Mouse (Mus musculus) intestine, postnatal 0 days (tissue): ENCODE data around the gene Gcnt7. TPM values are rescaled to one million over a fixed set of nuclear protein-coding genes. Genes with fewer than 3 reads are reported as not detected.

ENCODE experiments used
- ATAC-seq: fragments of 200-750 bp; cut with Nextera tagmentation; 2 replicates; pipeline ENCODE4 v1.8.0; 2017; ENCODE audit warnings: mild to moderate bottlenecking, moderate TSS enrichment, moderate library complexity
- H3K27ac ChIP-seq: fragments of 300-500 bp; sonication (generic); 2 replicates; pipeline ENCODE4 v1.5.1; 2014; ENCODE audit warnings: mild to moderate bottlenecking, low read depth, low read length, moderate library complexity
- H3K27me3 ChIP-seq: fragments of 300-500 bp; sonication (generic); replicated peaks from 2 replicates; pipeline ENCODE4 v1.6.1; 2014; ENCODE audit warnings: low read length, mixed read lengths; ENCODE audit not compliant: control insufficient read depth, insufficient read depth
- H3K36me3 ChIP-seq: fragments of 300-500 bp; sonication (generic); 2 replicates; pipeline ENCODE4 v1.6.1; 2014; ENCODE audit warnings: mild to moderate bottlenecking, moderate library complexity; ENCODE audit not compliant: control insufficient read depth, insufficient read depth
- H3K4me1 ChIP-seq: fragments of 300-500 bp; sonication (generic); replicated peaks from 2 replicates; pipeline ENCODE4 v1.6.1; 2014; ENCODE audit warnings: antibody characterized with exemption, low read length, mixed read lengths; ENCODE audit not compliant: control insufficient read depth, insufficient read depth
- H3K4me2 ChIP-seq: fragments of 300-500 bp; sonication (generic); replicated peaks from 2 replicates; pipeline ENCODE4 v1.6.1; 2014; ENCODE audit warnings: low read depth, mild to moderate bottlenecking, moderate library complexity
- H3K4me3 ChIP-seq: fragments of 300-500 bp; sonication (generic); 2 replicates; pipeline ENCODE4 v1.5.1; 2014; ENCODE audit warnings: low read depth, low read length
- H3K9ac ChIP-seq: fragments of 300-500 bp; sonication (generic); 2 replicates; pipeline ENCODE4 v1.6.1; 2014; ENCODE audit warnings: mild to moderate bottlenecking, low read depth, low read length
- H3K9me3 ChIP-seq: fragments of 300-500 bp; sonication (generic); 2 replicates; pipeline ENCODE4 v1.6.1; 2016; ENCODE audit warnings: mixed run types; ENCODE audit not compliant: control insufficient read depth
- CTCF ChIP-seq: sonication (generic); IDR thresholded peaks from 2 replicates; pipeline ENCODE4 v1.5.1; 2016; ENCODE audit warnings: low read depth, mild to moderate bottlenecking, control low read depth, antibody characterized with exemption, moderate library complexity
- WGBS: fragments of 180-500 bp; shearing (Covaris S2); extraction: QIAGEN DNeasy Blood & Tissue Kit; methylation state at CpG from one replicate; pipeline ENCODE4 v1.1.7; 2014; 5-methylcytosine and 5-hydroxymethylcytosine counted together
- polyA plus RNA-seq: library from polyadenylated mRNA; unstranded; fragments of >200 nt; fragmentation: Nextera tagmentation; extraction: Ambion mirVana; gene quantifications from 2 replicates; pipeline ENCODE4 v1.2.1, GENCODE M21; 2015

The Gcnt7 gene
- polyA plus RNA-seq, 1 experiment from 2014 or later: 0.17 TPM

- no peak overlapping the region for H3K9ac ChIP-seq
- H3K4me1 ChIP-seq: no peaks in the 10 kb centered on the region
- ATAC-seq: peak; percentile 50; the same call in 1 of the 2 replicates
- H3K4me3 ChIP-seq: no peak overlapping the region
- 25% methylated on average over 10 of the region's 10 CpGs for WGBS
- no peak overlapping the region for H3K4me2 ChIP-seq
- no peaks in the 10 kb centered on the region for H3K36me3 ChIP-seq
- no peak overlapping the region for H3K27ac ChIP-seq
- no peaks in the 10 kb centered on the region for H3K27me3 ChIP-seq
- H3K9me3 ChIP-seq: no peaks in the 10 kb centered on the region
- TF ChIP-seq CTCF: no peak
These were observed 18.4 kb upstream of the Gcnt7 start for GRCm38 (mm10) chr2:172476707-172477260.

GRCm38 (mm10) chr2:172474970-172475369 is 16.6 kb upstream of the Gcnt7 start:
- no peak overlapping the region for H3K27ac ChIP-seq
- no peak overlapping the region for H3K9ac ChIP-seq
- H3K4me3 ChIP-seq: no peak overlapping the region
- no peaks in the 10 kb centered on the region for H3K9me3 ChIP-seq
- 33% methylated on average over 6 of the region's 6 CpGs for WGBS
- no peaks in the 10 kb centered on the region for H3K4me1 ChIP-seq
- peaks cover 1% of the 10 kb centered on the region; the same call in 1 of the 2 replicates for H3K36me3 ChIP-seq
- H3K27me3 ChIP-seq: no peaks in the 10 kb centered on the region
- ATAC-seq: no peak
- TF ChIP-seq CTCF: peak; percentile 67
- no peak overlapping the region for H3K4me2 ChIP-seq

- WGBS: 48% methylated on average over 8 of the region's 8 CpGs
- TF ChIP-seq CTCF: no peak
- H3K9me3 ChIP-seq: no peaks in the 10 kb centered on the region
- ATAC-seq: no peak
- H3K4me1 ChIP-seq: no peaks in the 10 kb centered on the region
- no peak overlapping the region for H3K4me3 ChIP-seq
- H3K36me3 ChIP-seq: peaks cover 15% of the 10 kb centered on the region
- no peaks in the 10 kb centered on the region for H3K27me3 ChIP-seq
- H3K9ac ChIP-seq: no peak overlapping the region
- H3K27ac ChIP-seq: no peak overlapping the region
- no peak overlapping the region for H3K4me2 ChIP-seq
These were observed 15.2 kb upstream of the Gcnt7 start for GRCm38 (mm10) chr2:172473591-172473990.

DNA sequence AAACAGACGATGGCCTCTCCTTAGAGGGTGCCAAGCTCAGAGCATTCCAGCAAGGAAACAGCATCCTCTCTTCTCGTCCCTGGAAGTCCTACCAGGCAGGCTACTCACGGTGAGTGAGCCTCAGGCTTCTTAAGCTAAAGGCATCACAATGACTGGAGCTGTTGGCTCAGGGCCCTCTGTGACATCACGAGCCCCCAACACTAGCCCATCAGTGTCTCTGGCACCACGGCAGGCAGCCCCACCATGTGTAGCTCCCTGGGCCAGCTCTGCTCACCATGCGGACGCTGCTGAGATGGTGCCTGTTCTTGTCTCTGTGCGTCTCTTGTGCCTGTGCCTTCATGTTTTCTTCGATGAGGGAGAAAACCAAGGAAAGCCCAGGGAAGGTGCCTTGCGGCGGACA is 13.9 kb upstream of the Gcnt7 start, which contains the start of gene Fam209:
Gene Fam209 (plus strand): TSS at position 203 of the 400 bp plus-strand sequence.
- H3K4me1 ChIP-seq: no peaks in the 10 kb centered on the region
- ATAC-seq: no peak
- no peaks in the 10 kb centered on the region for H3K27me3 ChIP-seq
- H3K4me3 ChIP-seq: no peak within 1 kb of the TSS
- WGBS: 86% methylated on average over 11 of the region's 11 CpGs
- H3K9me3 ChIP-seq: no peaks in the 10 kb centered on the region
- TF ChIP-seq CTCF: no peak
- no peak within 1 kb of the TSS for H3K27ac ChIP-seq
- H3K9ac ChIP-seq: no peak within 1 kb of the TSS
- peaks cover 26% of the 10 kb centered on the region for H3K36me3 ChIP-seq
- no peak within 1 kb of the TSS for H3K4me2 ChIP-seq

DNA sequence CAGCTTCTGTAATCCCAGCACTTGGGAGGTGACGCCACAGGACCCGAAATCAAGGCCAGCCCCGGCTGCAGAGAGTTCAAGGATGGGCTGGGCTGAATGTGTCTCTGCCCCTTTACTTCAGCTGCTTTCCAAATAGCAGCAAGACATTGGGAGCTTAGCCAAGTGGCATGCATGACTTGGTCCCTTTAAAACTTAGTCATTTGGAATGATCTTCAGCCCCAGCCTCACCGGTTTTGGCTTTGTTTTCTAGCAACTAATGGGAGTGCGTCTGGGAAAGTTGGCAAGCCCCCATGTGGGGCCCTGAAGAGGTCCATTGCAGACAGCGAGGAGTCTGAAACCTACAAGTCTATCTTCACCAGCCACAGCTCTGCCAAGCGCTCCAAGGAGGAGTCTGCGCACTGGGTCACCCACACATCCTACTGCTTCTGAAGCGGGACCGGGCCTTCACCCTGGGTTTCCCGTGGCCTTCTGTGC is 10.0 kb upstream of the Gcnt7 start:
- Histone ChIP-seq H3K36me3 (peaks cover 63% of the 10 kb centered on the region), H3K27ac (no peak overlapping the region; the same call in 1 of the 2 replicates), H3K9ac (no peak overlapping the region), H3K9me3 (no peaks in the 10 kb centered on the region), H3K4me2 (no peak overlapping the region), H3K4me3 (no peak overlapping the region), H3K27me3 (no peaks in the 10 kb centered on the region), H3K4me1 (no peaks in the 10 kb centered on the region)
- ATAC-seq: no peak
- TF ChIP-seq CTCF: no peak
- 88% methylated on average over 11 of the region's 11 CpGs for WGBS

DNA sequence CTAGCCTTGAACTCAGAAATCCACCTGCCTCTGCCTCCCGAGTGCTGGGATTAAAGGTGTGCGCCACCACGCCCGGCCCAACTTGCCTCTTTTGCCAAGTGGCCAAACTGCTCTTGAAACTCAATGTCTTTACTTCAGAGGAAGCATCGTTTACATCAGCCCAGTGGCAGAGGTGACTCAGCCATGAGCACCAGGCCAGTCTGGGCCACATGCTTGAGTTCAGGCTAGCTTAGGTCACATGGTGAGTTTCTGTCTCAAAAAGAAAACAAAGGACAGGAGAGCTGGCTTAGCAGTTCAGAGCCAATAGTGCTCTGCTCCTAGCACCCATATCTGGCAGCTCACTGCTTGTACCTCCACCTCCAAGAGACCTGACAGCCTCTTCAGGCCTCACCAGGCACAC is 8.8 kb upstream of the Gcnt7 start:
- Histone ChIP-seq H3K27me3 (no peaks in the 10 kb centered on the region), H3K9ac (no peak overlapping the region), H3K4me3 (no peak overlapping the region), H3K9me3 (no peaks in the 10 kb centered on the region), H3K36me3 (peaks cover 72% of the 10 kb centered on the region), H3K4me2 (no peak overlapping the region), H3K4me1 (no peaks in the 10 kb centered on the region), H3K27ac (no peak overlapping the region)
- WGBS: 89% methylated on average over 5 of the region's 5 CpGs
- no peak for ATAC-seq
- TF ChIP-seq CTCF: no peak
